Mouse (Mus musculus): Measurements from ENCODE around the gene Cep126. TPM values are rescaled to one million over a fixed set of nuclear protein-coding genes. Genes with fewer than 3 reads are reported as not detected.

Gene Cep126
- polyA plus RNA-seq (2012; rRNA removed): 8.0 and 10.0 TPM in 2 replicates

DNA sequence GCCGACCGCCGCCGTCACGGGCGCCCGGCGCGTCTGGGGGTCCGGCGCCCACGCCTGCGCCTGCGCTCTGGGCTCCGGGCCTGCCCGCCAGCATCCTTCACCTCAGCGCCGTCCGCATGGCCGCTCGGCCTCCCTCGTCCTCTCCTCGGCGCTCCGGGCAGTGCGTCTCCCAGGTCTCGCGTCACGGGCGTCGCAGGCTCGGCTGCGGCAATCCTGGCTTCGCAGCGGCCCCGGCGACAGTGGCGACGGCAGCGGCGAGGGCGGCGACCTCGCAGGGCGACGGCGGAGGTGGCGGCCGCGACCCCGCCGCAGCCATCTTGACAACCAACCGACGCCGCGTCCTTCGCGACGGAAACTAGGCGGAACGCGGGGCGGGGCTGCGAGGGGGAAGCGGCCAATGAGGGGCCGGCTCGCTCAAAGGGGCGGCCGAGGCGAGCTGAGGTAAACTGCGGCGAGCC lies at the start of gene Cep126:
Gene Cep126 (minus strand): TSS at position 178 of the 458 bp plus-strand sequence.
- DNase-seq (ENCODE audit: low read depth): peak; percentile 92
- TF ChIP-seq POLR2A (IDR thresholded peaks at IDR 0.05; ENCODE audit: borderline replicate concordance, extremely low read depth, insufficient read depth, insufficient read length, poor library complexity, severe bottlenecking) (peak; percentile 34; the same call in 1 of the 2 replicates), CTCF (IDR thresholded peaks at IDR 0.05; ENCODE audit: borderline replicate concordance, extremely low read depth, insufficient read depth, insufficient read length) (no peak)

DNA sequence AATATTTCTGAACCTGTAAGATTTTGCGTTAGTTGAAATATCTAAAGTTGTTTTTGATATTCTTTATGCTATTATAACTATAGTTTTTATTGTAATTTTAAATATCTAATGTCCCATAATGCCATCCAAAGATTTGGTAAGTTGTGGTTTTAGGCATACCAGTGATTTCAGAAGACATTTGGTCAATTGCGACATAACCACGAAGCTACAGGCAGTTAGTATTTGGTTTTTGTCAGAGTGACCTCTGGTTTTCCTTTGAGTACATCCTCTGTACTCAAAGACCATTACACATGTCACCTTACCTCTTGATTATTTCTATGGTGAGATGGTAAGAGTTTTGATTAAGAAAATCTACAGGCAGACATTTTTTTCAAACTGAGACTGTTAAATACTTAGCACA lies 45.5 kb upstream of the Cep126 start:
- DNase-seq (ENCODE audit: low read depth): no peak
- no peak for TF ChIP-seq POLR2A (IDR thresholded peaks at IDR 0.05; ENCODE audit: borderline replicate concordance, extremely low read depth, insufficient read depth, insufficient read length, poor library complexity, severe bottlenecking)
- TF ChIP-seq CTCF (IDR thresholded peaks at IDR 0.05; ENCODE audit: borderline replicate concordance, extremely low read depth, insufficient read depth, insufficient read length): no peak

DNA sequence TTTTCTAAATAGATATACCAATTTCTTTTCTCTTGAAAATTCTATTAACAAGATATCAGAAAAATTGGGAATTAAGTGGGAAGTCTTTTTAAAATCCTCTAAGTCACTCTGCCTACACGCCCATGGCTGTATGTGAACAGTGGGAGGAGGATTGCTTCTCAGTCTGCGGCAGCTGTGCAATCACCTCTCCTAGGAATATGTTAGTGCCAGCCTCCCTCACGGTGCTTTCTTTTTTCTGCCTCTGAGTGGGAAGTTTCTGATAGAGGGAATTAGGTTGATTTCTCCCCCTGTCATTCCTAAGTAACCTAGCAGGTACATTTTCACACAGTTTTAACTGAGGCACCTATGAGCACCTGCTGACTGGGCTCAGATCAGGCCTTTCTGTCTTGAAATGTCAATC lies 43.0 kb upstream of the Cep126 start:
- no peak for DNase-seq (ENCODE audit: low read depth)
- TF ChIP-seq POLR2A (IDR thresholded peaks at IDR 0.05; ENCODE audit: borderline replicate concordance, extremely low read depth, insufficient read depth, insufficient read length, poor library complexity, severe bottlenecking) (no peak), CTCF (IDR thresholded peaks at IDR 0.05; ENCODE audit: borderline replicate concordance, extremely low read depth, insufficient read depth, insufficient read length) (no peak)

DNA sequence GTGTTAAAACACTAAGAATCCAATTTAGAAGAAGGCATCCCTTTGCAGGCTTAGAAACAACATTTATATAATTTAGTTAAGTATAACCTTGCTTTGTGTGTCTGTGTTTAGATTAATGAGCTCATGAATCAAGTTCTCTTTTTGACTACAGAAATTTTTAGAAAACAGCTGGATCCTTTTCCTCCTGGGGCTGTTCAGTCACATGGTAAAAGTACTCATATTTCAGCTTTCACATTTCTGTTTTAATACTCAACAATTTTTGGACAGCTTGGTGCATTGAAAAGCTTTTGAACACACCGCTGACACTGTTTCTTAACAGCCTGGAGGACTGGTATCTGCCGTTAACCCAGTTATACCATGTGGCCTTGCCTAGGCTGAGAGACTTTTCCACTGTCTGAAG lies 22.9 kb upstream of the Cep126 start:
- DNase-seq (ENCODE audit: low read depth): no peak
- no peak for TF ChIP-seq POLR2A (IDR thresholded peaks at IDR 0.05; ENCODE audit: borderline replicate concordance, extremely low read depth, insufficient read depth, insufficient read length, poor library complexity, severe bottlenecking)
- no peak for TF ChIP-seq CTCF (IDR thresholded peaks at IDR 0.05; ENCODE audit: borderline replicate concordance, extremely low read depth, insufficient read depth, insufficient read length)

DNA sequence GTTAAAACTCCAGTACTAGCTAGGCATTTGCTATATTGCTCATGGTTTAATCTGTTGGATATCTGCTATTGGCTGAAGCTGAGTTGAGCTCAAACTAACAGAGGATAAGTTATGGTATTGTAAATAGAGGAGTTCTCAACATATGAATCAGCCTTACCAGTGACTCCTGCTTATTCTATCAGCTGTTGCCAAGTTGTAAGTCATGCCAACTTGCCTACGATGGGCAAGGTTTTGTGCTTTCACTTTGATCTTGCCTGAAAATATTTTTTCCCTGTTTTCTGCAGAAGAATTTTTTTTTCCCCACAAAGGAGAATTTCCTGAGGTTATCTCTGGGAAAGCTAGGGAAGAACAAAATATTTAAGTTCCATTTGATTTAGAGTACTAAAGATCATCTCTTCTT lies 5.4 kb upstream of the Cep126 start:
- DNase-seq (ENCODE audit: low read depth): no peak
- TF ChIP-seq CTCF (IDR thresholded peaks at IDR 0.05; ENCODE audit: borderline replicate concordance, extremely low read depth, insufficient read depth, insufficient read length) (no peak), POLR2A (IDR thresholded peaks at IDR 0.05; ENCODE audit: borderline replicate concordance, extremely low read depth, insufficient read depth, insufficient read length, poor library complexity, severe bottlenecking) (no peak)

DNA sequence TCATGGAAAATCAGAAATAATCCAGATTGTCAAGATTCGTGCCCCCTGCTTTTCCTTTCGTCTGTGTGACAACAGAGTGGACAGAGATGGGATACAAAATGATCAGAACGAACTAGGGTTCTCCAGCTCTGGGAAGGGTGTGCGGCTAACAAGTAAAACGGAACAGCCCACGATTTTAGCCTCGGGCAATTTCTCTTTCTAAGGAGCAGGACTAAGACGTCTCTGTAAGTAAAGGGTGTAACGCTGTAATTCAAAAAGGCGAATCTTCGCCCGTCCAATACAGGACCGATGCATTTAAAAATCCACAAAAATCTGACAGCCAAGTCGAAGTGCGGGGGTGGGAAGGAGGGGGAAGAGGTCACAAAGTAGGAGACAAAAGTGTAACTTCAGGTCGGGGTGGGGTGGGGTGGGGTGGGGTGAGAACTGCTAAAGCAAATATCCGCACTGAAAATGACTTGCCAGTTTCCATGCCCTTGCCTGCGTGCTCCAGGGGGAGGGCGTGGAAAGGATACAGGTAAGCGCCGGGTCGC lies 443 bp downstream of the Cep126 start:
- DNase-seq (ENCODE audit: low read depth): peak; percentile 47

DNA sequence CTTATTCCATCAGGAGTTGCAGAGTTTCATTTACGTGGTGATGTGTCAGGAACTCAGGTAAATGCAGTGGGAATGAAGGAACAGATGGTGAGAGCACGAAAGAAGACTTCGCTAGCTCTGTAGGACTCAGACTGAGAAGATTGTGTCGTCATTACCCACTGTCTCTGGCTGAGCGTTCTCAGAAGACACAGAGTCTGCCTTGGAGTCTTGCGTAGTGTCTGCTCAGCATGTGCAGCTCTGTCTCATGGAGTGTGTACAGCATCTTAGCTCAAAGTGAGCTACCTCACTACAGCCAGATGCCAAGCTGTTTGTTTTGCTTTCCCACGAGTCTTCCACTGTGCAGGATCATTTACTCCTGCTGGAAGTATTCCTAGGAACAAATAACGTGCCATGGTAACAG lies 10.6 kb downstream of the Cep126 start:
- DNase-seq (ENCODE audit: low read depth): no peak
- TF ChIP-seq CTCF (IDR thresholded peaks at IDR 0.05; ENCODE audit: borderline replicate concordance, extremely low read depth, insufficient read depth, insufficient read length) (no peak), POLR2A (IDR thresholded peaks at IDR 0.05; ENCODE audit: borderline replicate concordance, extremely low read depth, insufficient read depth, insufficient read length, poor library complexity, severe bottlenecking) (no peak)

More for the DNA sequence above, 443 bp downstream of the Cep126 start:
- TF ChIP-seq POLR2A (IDR thresholded peaks at IDR 0.05; ENCODE audit: borderline replicate concordance, extremely low read depth, insufficient read depth, insufficient read length, poor library complexity, severe bottlenecking) (0 out of 2 replicates have a peak, but pooled peaks have one; percentile 0), CTCF (IDR thresholded peaks at IDR 0.05; ENCODE audit: borderline replicate concordance, extremely low read depth, insufficient read depth, insufficient read length) (no peak)

DNA sequence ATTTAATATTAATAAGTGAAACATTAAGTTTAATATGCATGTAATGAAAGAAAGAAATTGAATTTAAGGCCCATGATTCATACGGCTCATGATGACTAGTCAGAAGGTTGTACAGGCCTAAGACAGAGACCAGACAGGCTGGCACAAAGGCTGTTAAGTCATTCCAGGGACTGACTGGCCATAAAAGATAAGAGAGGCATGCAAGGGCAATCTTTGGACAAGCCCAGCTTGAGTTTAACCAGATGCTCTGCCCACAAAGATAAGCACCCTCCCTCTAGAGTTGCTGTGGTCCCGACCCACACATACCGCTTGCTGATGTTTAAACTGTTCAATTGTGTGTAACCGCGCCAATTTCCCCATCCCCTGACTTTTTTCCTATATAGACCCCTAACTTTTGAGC lies 19.6 kb downstream of the Cep126 start:
- TF ChIP-seq POLR2A (IDR thresholded peaks at IDR 0.05; ENCODE audit: borderline replicate concordance, extremely low read depth, insufficient read depth, insufficient read length, poor library complexity, severe bottlenecking): no peak
- TF ChIP-seq CTCF (IDR thresholded peaks at IDR 0.05; ENCODE audit: borderline replicate concordance, extremely low read depth, insufficient read depth, insufficient read length): no peak
- DNase-seq (ENCODE audit: low read depth): no peak

DNA sequence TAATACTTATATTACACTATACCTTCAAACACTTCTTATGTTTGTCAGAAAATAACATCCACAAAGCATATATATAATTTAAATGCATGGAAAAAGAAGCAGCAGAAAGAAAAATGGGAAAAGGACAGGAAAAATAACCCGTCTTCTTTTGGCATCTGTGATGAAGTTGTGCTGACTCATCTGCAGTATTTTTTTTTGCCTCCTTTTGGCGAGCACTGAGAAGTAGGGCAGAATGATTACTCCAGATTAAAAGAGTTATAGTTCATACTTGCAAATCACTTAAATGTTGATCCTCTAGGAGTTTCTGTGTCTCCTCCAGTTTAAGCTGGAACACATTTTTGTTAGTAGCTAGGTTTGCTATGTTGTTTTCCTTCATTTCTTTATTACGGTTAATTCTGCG lies 31.0 kb downstream of the Cep126 start:
- no peak for DNase-seq (ENCODE audit: low read depth)
- no peak for TF ChIP-seq POLR2A (IDR thresholded peaks at IDR 0.05; ENCODE audit: borderline replicate concordance, extremely low read depth, insufficient read depth, insufficient read length, poor library complexity, severe bottlenecking)
- no peak for TF ChIP-seq CTCF (IDR thresholded peaks at IDR 0.05; ENCODE audit: borderline replicate concordance, extremely low read depth, insufficient read depth, insufficient read length)

DNA sequence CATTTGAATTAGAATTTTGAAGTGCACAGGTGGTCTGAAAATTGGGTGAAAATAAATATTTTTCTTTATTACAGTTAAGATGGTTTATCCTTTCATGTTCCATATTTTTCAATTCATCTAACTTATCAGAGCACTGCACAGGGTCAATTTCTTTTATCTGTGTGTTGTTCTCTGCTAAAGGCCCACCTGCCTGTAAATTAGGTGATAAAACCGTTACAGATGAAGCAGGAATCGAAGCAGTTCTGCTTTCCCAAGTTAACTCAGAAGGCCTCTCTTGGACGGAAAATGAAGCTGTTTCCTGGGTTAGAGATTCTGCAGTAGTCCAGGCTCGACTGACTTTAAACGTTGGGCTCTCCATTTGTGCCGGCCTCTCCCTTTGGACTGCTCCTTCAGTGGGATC lies 33.1 kb downstream of the Cep126 start:
- TF ChIP-seq POLR2A (IDR thresholded peaks at IDR 0.05; ENCODE audit: borderline replicate concordance, extremely low read depth, insufficient read depth, insufficient read length, poor library complexity, severe bottlenecking) (no peak), CTCF (IDR thresholded peaks at IDR 0.05; ENCODE audit: borderline replicate concordance, extremely low read depth, insufficient read depth, insufficient read length) (no peak)
- no peak for DNase-seq (ENCODE audit: low read depth)

DNA sequence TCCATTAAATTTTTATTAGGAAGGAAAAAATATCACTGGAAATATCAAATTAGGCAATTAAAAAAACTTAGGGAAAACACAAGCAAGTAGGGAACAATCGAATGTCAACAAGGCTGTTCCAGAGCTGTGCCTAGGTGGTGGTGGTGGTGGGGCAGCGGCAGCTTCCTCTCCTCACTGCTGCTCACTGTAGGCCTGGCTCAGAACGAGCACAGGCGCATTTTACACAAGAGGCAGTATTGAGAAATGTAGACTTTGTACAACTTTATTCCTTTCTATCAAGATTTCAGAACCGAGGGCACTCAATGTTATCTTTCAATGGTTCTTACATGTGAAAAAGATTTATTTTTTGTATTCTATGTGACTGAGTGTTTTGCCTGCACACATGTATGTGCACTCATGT lies 55.2 kb downstream of the Cep126 start:
- TF ChIP-seq CTCF (IDR thresholded peaks at IDR 0.05; ENCODE audit: borderline replicate concordance, extremely low read depth, insufficient read depth, insufficient read length): no peak
- no peak for TF ChIP-seq POLR2A (IDR thresholded peaks at IDR 0.05; ENCODE audit: borderline replicate concordance, extremely low read depth, insufficient read depth, insufficient read length, poor library complexity, severe bottlenecking)
- DNase-seq (ENCODE audit: low read depth): no peak

DNA sequence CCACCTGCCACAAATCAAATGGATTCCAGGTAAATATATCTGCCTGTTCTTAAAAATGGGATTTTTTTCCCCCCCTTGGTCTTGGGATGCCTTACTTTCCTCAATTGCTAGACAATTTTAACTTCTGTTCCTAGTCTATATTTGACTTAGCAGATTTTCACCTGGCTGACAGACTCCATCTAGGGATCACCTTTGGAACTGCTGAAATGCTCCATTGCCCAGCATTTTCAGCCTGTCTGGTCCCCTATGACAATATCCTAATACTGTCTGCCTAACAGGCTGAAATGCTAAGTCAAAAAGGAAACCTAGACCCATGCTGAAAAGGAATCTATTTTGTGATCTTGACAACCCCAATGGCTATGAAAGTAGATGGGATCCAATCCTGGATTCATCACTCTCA lies 59.7 kb downstream of the Cep126 start:
- peak; percentile 41 for DNase-seq (ENCODE audit: low read depth)
- TF ChIP-seq CTCF (IDR thresholded peaks at IDR 0.05; ENCODE audit: borderline replicate concordance, extremely low read depth, insufficient read depth, insufficient read length) (peak; percentile 37; the same call in 1 of the 2 replicates), POLR2A (IDR thresholded peaks at IDR 0.05; ENCODE audit: borderline replicate concordance, extremely low read depth, insufficient read depth, insufficient read length, poor library complexity, severe bottlenecking) (no peak)
